Mouse (Mus musculus): ENCODE measurements around the gene Olfr913. TPM values are rescaled to one million over a fixed set of nuclear protein-coding genes. Genes with fewer than 3 reads are reported as not detected.

The Olfr913 gene
- not detected in 2 replicates for polyA plus RNA-seq (2012; rRNA removed)

GRCm38 (mm10) chr9:38592459-38592858 lies at the start of gene Olfr913:
Gene Olfr913 (plus strand): TSS chr9:38592759.

GRCm38 (mm10) chr9:38579878-38580277 lies 12.7 kb upstream of the Olfr913 start, which contains the start of gene Olfr912:
Gene Olfr912 (plus strand): TSS chr9:38580178.

GRCm38 (mm10) chr9:38604802-38605201 lies 12.2 kb downstream of the Olfr913 start, which contains the start of gene Olfr914:
Gene Olfr914 (plus strand): TSS chr9:38605102.

Other genes with a start within 250 kb of the Olfr913 start
- gene Olfr898, start 244.3 kb upstream of the Olfr913 start, polyA plus RNA-seq (2012; rRNA removed), result not detected in 2 replicates
- not detected in 2 replicates for gene Olfr250, start 225.9 kb upstream of the Olfr913 start, polyA plus RNA-seq (2012; rRNA removed)
- gene Olfr251, start 215.7 kb upstream of the Olfr913 start, polyA plus RNA-seq (2012; rRNA removed), result not detected in 2 replicates
- gene Olfr147, start 191.1 kb upstream of the Olfr913 start, polyA plus RNA-seq (2012; rRNA removed), result not detected in 2 replicates
- not detected in 2 replicates for gene Olfr901, start 163.3 kb upstream of the Olfr913 start, polyA plus RNA-seq (2012; rRNA removed)
- gene Olfr902, start 145.1 kb upstream of the Olfr913 start, polyA plus RNA-seq (2012; rRNA removed), result not detected in 2 replicates
- not detected in 2 replicates for gene Olfr904, start 129.6 kb upstream of the Olfr913 start, polyA plus RNA-seq (2012; rRNA removed)
- gene Olfr905, start 121.7 kb upstream of the Olfr913 start, polyA plus RNA-seq (2012; rRNA removed), result not detected in 2 replicates
- not detected in 2 replicates for gene Olfr906, start 105.7 kb upstream of the Olfr913 start, polyA plus RNA-seq (2012; rRNA removed)
- not detected in 2 replicates for gene Olfr907, start 97.0 kb upstream of the Olfr913 start, polyA plus RNA-seq (2012; rRNA removed)
- gene Olfr911-ps1, start 71.2 kb upstream of the Olfr913 start, polyA plus RNA-seq (2012; rRNA removed), result not detected in 2 replicates
- gene Olfr910, start 54.9 kb upstream of the Olfr913 start, polyA plus RNA-seq (2012; rRNA removed), result not detected in 2 replicates
- not detected in 2 replicates for gene Olfr912, start 12.6 kb upstream of the Olfr913 start, polyA plus RNA-seq (2012; rRNA removed)
- gene Olfr914, start 12.3 kb downstream of the Olfr913 start, polyA plus RNA-seq (2012; rRNA removed), result not detected in 2 replicates
- not detected in 2 replicates for gene Olfr916, start 67.1 kb downstream of the Olfr913 start, polyA plus RNA-seq (2012; rRNA removed)
- gene Olfr917, start 73.1 kb downstream of the Olfr913 start, polyA plus RNA-seq (2012; rRNA removed), result not detected in 2 replicates
- not detected in 2 replicates for gene Olfr918, start 81.8 kb downstream of the Olfr913 start, polyA plus RNA-seq (2012; rRNA removed)
- not detected in 2 replicates for gene Olfr919, start 110.9 kb downstream of the Olfr913 start, polyA plus RNA-seq (2012; rRNA removed)
- gene Vwa5a, start 125.5 kb downstream of the Olfr913 start, polyA plus RNA-seq (2012; rRNA removed), result 4.3 and 5.0 TPM in 2 replicates
- gene Olfr920, start 159.5 kb downstream of the Olfr913 start, polyA plus RNA-seq (2012; rRNA removed), result 0.03 and 0.05 TPM in 2 replicates
- gene Olfr921, start 180.3 kb downstream of the Olfr913 start, polyA plus RNA-seq (2012; rRNA removed), result not detected in 2 replicates
- gene Olfr922, start 221.9 kb downstream of the Olfr913 start, polyA plus RNA-seq (2012; rRNA removed), result not detected in 2 replicates
- gene Olfr923, start 233.8 kb downstream of the Olfr913 start, polyA plus RNA-seq (2012; rRNA removed), result not detected in 2 replicates

Measured in liver, embryonic 14 days (tissue).